Mouse (Mus musculus) lung, embryonic 15.5 days (tissue): ENCODE results near the gene Hspg2. TPM values are rescaled to one million over a fixed set of nuclear protein-coding genes. Genes with fewer than 3 reads are reported as not detected.

Source experiments
- ATAC-seq: fragments of 200-750 bp; cut with Nextera tagmentation; 2 replicates; pipeline ENCODE4 v1.8.0; 2017; ENCODE audit warnings: moderate number of reproducible peaks, borderline replicate concordance; ENCODE audit not compliant: low FRiP score, low TSS enrichment; ENCODE audit errors: extremely low read depth
- H3K27ac ChIP-seq: fragments of 300-500 bp; sonication (generic); 2 replicates; pipeline ENCODE4 v1.5.1; 2015; ENCODE audit warnings: moderate library complexity, mild to moderate bottlenecking, inconsistent platforms
- H3K27me3 ChIP-seq: fragments of 300-500 bp; sonication (generic); 2 replicates; pipeline ENCODE4 v1.6.1; 2015; ENCODE audit warnings: inconsistent platforms
- H3K36me3 ChIP-seq: fragments of 300-500 bp; sonication (generic); 2 replicates; pipeline ENCODE4 v1.6.1; 2015; ENCODE audit warnings: inconsistent platforms
- H3K4me1 ChIP-seq: fragments of 300-500 bp; sonication (generic); 2 replicates; pipeline ENCODE4 v1.6.1; 2015; ENCODE audit warnings: inconsistent platforms
- H3K4me2 ChIP-seq: fragments of 300-500 bp; sonication (generic); 2 replicates; pipeline ENCODE4 v1.6.1; 2015; ENCODE audit warnings: inconsistent platforms, mild to moderate bottlenecking, moderate library complexity
- H3K4me3 ChIP-seq: fragments of 300-500 bp; sonication (generic); 2 replicates; pipeline ENCODE4 v1.5.1; 2015; ENCODE audit warnings: mild to moderate bottlenecking, inconsistent platforms
- H3K9ac ChIP-seq: fragments of 300-500 bp; sonication (generic); 2 replicates; pipeline ENCODE4 v1.6.1; 2015; ENCODE audit warnings: inconsistent platforms
- H3K9me3 ChIP-seq: fragments of 300-500 bp; sonication (generic); 2 replicates; pipeline ENCODE4 v1.6.1; 2016; ENCODE audit warnings: inconsistent platforms
- WGBS: fragments of 180-500 bp; shearing (Covaris S2); methylation state at CpG from one replicate; pipeline ENCODE4 v1.1.7; 2015; 5-methylcytosine and 5-hydroxymethylcytosine counted together
- polyA plus RNA-seq: library from polyadenylated mRNA; unstranded; fragments of >200 nt; fragmentation: Nextera tagmentation; extraction: Ambion mirVana; gene quantifications from 2 replicates; pipeline ENCODE4 v1.2.1, GENCODE M21; 2015

Hspg2 gene
- polyA plus RNA-seq, 1 experiment from 2014 or later: 32.0 TPM

DNA sequence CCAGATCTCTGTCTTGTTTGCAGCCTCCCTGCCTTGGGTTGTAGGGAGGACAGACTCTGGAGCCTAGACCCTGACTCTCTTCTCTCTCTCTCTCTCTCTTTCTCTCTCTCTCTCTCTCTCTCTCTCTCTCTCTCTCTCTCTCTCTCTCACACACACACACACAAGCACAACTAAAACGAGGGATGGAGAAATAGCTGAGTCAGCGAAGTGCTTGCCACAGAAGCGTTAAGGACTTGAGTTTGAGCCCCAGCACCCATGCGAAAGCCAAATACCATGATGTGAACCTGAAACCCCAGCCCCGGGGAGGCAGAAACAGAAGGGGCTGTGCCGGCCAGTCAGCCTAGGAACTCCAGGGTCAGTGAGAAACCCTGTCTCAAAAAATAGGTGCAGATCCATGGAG, 44.3 kb downstream of the Hspg2 start:
- 71% methylated on average over 6 of the region's 6 CpGs for WGBS
- no peak for ATAC-seq
- H3K9me3 ChIP-seq: no peaks in the 10 kb centered on the region
- H3K4me1 ChIP-seq: no peaks in the 10 kb centered on the region
- H3K4me3 ChIP-seq: no peak overlapping the region
- no peak overlapping the region for H3K9ac ChIP-seq
- no peak overlapping the region for H3K4me2 ChIP-seq
- no peak overlapping the region for H3K27ac ChIP-seq
- H3K36me3 ChIP-seq: peaks cover 88% of the 10 kb centered on the region
- H3K27me3 ChIP-seq: no peaks in the 10 kb centered on the region

DNA sequence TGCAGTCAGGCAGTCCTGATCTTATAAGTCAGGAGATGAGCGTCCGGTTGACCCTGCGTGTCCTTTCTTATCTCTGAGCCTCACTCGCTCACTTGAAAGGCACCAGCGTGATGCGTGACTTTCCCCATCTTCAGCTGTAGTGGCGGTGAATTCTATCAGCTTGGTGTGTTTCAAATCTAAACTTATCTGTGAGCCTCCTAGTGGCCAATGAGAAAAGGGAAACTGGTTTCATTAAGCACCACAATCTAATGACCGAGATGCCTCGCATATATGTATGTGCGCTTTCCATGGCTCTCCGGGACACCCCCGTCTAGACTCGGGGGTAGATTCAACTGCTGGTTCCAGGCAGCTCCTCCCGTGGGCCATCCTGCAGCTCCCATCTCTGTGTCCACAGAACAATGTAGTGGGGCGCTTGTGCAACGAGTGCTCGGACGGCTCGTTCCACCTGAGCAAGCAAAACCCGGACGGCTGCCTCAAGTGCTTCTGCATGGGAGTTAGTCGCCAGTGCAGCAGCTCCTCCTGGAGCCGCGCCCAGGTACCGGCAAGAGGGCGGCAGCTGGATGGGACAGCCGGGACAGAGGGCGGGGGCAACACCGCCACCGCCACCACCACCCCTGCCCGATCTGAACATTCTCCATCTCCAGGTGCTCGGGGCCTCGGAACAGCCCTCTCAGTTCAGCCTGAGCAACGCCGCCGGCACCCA, 49.6 kb downstream of the Hspg2 start:
- Histone ChIP-seq H3K9ac (no peak overlapping the region), H3K27me3 (no peaks in the 10 kb centered on the region), H3K27ac (no peak overlapping the region), H3K36me3 (peaks cover 97% of the 10 kb centered on the region), H3K4me1 (no peaks in the 10 kb centered on the region), H3K4me2 (no peak overlapping the region), H3K4me3 (no peak overlapping the region), H3K9me3 (no peaks in the 10 kb centered on the region)
- ATAC-seq: no peak
- 72% methylated on average over 36 of the region's 36 CpGs for WGBS

DNA sequence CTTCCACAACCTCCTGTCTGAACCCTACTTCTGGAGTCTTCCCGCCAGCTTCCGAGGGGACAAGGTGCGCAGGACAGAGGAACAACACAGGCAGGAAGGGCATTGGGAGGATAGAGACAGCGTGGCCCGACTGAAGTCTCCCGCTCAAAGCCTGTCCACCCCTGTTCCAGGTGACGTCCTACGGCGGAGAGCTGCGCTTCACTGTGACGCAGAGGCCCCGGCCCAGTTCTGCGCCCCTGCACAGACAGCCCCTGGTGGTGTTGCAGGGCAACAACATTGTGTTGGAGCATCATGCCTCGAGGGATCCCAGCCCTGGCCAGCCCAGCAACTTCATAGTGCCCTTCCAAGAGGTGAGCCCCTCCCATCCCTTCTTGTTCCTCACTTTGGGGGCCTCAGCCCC, 50.2 kb downstream of the Hspg2 start:
- H3K36me3 ChIP-seq: peaks cover 96% of the 10 kb centered on the region
- H3K9ac ChIP-seq: no peak overlapping the region
- no peak overlapping the region for H3K27ac ChIP-seq
- H3K4me2 ChIP-seq: no peak overlapping the region
- no peak for ATAC-seq
- 90% methylated on average over 14 of the region's 14 CpGs for WGBS
- no peaks in the 10 kb centered on the region for H3K9me3 ChIP-seq
- no peak overlapping the region for H3K4me3 ChIP-seq
- no peaks in the 10 kb centered on the region for H3K4me1 ChIP-seq
- no peaks in the 10 kb centered on the region for H3K27me3 ChIP-seq

DNA sequence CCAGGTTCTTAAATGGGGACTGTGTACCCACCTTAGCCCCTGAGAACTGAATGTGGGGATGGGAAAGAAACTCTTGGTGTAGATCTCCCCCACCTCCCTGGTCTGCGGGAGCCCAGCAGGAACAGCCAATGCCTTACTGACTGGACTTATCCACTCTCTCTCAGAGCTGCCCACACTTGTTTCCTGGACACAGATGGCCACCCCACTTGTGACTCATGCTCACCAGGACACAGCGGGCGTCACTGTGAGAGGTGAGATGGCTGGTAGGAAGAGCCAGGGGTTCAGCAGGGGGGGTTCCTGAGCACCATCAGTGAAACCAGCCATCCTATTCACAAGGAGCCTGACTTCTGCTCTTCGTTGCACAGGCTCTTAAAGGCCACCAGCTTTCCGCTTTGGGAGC, 51.8 kb downstream of the Hspg2 start:
- H3K9ac ChIP-seq: no peak overlapping the region
- H3K27me3 ChIP-seq: no peaks in the 10 kb centered on the region
- H3K4me3 ChIP-seq: no peak overlapping the region
- no peak overlapping the region for H3K27ac ChIP-seq
- ATAC-seq: no peak
- H3K36me3 ChIP-seq: peaks cover 95% of the 10 kb centered on the region
- no peak overlapping the region for H3K4me2 ChIP-seq
- H3K9me3 ChIP-seq: no peaks in the 10 kb centered on the region
- WGBS: 89% methylated on average over 5 of the region's 5 CpGs
- no peaks in the 10 kb centered on the region for H3K4me1 ChIP-seq

DNA sequence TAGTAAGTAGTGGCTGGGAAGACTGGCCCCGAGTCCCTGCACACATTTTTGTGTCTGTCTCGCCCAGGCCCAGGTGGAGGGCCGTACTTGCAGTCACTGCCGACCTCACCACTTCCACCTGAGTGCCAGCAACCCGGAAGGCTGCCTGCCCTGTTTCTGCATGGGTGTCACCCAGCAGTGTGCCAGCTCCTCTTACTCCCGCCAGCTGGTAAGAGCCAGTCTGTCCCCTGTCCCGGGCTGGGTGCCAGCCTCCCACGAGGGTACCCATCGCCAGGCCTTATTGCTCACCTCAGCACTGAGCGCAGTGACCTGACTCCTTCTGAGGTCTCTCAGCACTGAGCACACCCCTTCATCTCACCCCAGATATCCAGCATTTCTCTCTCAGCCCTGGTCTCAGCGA, 53.4 kb downstream of the Hspg2 start:
- ATAC-seq: no peak
- WGBS: 83% methylated on average over 9 of the region's 11 CpGs
- H3K36me3 ChIP-seq: peaks cover 89% of the 10 kb centered on the region

DNA sequence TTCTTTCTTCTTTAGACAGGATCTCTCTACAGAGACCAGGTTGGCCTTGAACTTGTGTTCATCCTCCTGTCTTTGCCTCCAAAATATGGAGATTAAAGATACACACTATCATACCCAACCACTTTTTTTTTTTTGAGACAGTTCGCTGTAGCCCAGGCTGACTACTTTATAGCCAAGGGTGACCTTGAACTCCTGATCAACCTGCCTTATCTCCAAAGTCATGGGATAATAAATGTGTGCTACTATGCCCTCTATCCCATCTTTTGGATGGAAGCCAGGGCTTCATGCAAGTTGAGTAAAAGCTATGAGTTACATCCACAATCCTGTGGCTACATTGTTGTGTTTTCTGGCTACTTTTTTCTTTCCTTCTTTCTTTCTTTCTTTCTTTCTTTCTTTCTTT, 56.9 kb downstream of the Hspg2 start:
- Histone ChIP-seq H3K4me1 (no peaks in the 10 kb centered on the region), H3K36me3 (peaks cover 84% of the 10 kb centered on the region), H3K9ac (no peak overlapping the region), H3K4me2 (no peak overlapping the region), H3K27ac (no peak overlapping the region), H3K9me3 (no peaks in the 10 kb centered on the region), H3K4me3 (no peak overlapping the region), H3K27me3 (no peaks in the 10 kb centered on the region)
- ATAC-seq: no peak
- WGBS: 96% methylated on average over 1 of the region's 1 CpGs

More for the DNA sequence above, 53.4 kb downstream of the Hspg2 start:
- Histone ChIP-seq H3K9ac (no peak overlapping the region), H3K9me3 (no peaks in the 10 kb centered on the region), H3K4me2 (no peak overlapping the region), H3K4me3 (no peak overlapping the region), H3K27me3 (no peaks in the 10 kb centered on the region), H3K27ac (no peak overlapping the region), H3K4me1 (no peaks in the 10 kb centered on the region)

DNA sequence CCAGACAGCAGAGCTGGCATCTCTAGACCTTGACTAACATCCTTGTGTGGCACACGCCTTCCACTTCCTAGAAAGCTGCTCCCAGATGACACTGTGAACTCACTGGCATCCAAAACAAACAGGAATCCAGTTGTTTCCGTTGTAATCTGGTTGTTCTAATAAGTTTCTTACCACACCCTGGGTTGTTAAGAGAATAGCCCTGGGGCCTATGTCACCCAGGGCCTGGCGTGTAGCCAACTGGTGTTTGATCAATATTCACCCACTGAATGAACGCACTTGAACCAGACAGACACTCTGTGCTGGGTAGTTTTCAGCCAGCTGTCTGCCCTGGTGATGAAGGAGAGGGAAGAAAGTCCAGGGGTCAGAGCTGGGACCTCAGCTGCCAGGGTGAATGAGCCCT, 58.8 kb downstream of the Hspg2 start:
- Histone ChIP-seq H3K9ac (no peak overlapping the region), H3K36me3 (peaks cover 78% of the 10 kb centered on the region), H3K4me3 (no peak overlapping the region), H3K27me3 (no peaks in the 10 kb centered on the region), H3K9me3 (no peaks in the 10 kb centered on the region), H3K27ac (no peak overlapping the region), H3K4me2 (no peak overlapping the region), H3K4me1 (no peaks in the 10 kb centered on the region)
- no peak for ATAC-seq
- 65% methylated on average over 4 of the region's 4 CpGs for WGBS

DNA sequence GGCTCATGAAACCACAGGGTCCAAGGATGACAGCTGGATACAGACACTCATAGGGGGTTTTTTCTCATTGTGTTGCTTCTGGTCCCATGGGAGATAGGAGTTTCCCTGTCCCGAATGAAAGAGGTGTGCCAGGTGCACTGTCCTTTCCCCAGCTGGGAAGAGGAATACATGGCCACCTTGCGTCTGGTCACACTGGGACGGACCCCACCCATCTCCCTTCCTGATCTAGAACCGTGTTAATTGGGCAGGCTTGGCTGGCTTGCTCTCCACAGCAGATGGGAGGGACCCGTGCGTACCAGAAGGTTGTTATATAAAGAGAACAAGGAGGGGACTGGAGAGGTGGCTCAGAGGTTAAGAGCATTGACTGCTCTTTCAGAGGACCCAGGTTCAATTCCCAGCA, 59.3 kb downstream of the Hspg2 start:
- Histone ChIP-seq H3K4me3 (no peak overlapping the region), H3K4me1 (no peaks in the 10 kb centered on the region), H3K36me3 (peaks cover 75% of the 10 kb centered on the region), H3K9ac (no peak overlapping the region), H3K27ac (no peak overlapping the region), H3K9me3 (no peaks in the 10 kb centered on the region), H3K27me3 (no peaks in the 10 kb centered on the region), H3K4me2 (no peak overlapping the region)
- no peak for ATAC-seq
- WGBS: 86% methylated on average over 6 of the region's 6 CpGs

DNA sequence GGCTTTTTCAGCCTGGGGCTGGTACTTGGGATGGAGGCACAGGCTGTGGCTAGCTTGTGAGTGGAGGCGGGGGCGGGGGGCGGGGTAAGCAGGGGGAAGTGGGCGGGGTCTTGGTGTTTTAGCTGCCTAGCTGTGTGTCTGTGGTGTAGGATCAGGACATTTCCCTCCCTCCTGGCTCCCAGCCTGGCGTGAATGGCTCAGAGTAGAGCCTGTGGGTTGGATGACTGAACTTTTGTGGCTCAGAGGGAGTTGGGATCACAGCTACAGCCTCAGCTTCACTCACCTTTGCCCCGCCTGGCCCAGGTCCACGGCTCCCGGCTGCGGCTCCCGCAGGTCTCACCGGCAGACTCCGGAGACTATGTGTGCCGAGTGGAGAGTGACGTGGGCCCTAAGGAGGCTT, 71.8 kb downstream of the Hspg2 start:
- Histone ChIP-seq H3K27ac (no peak overlapping the region), H3K9me3 (no peaks in the 10 kb centered on the region), H3K9ac (no peak overlapping the region), H3K4me2 (no peak overlapping the region), H3K4me1 (no peaks in the 10 kb centered on the region), H3K4me3 (no peak overlapping the region), H3K36me3 (peaks cover 95% of the 10 kb centered on the region), H3K27me3 (no peaks in the 10 kb centered on the region)
- 70% methylated on average over 14 of the region's 14 CpGs for WGBS
- ATAC-seq: no peak

DNA sequence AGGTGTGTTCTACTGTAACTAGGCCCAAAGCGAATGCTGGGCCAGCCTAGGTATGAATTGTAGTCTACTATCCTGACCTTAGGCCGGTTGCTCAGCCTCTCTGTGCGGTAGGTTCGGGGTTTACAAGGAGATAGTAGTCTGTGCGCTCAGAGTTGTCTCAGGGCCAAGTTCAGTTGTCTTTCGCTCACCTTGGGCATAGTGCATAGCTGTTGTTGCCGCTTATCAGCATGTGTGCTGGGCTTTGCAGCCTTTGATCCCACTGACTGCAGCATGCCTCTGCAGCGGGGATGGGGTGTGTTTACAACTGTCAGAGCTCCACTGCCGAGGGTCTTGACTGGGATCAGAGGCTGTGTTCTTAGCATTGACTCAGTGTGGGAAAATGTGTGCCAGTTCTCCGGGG, 74.4 kb downstream of the Hspg2 start:
- no peak for ATAC-seq
- H3K9ac ChIP-seq: no peak overlapping the region
- H3K4me3 ChIP-seq: no peak overlapping the region
- 87% methylated on average over 10 of the region's 10 CpGs for WGBS
- no peak overlapping the region for H3K4me2 ChIP-seq
- H3K4me1 ChIP-seq: no peaks in the 10 kb centered on the region
- peaks cover 96% of the 10 kb centered on the region for H3K36me3 ChIP-seq
- no peaks in the 10 kb centered on the region for H3K9me3 ChIP-seq
- H3K27ac ChIP-seq: no peak overlapping the region
- no peaks in the 10 kb centered on the region for H3K27me3 ChIP-seq

DNA sequence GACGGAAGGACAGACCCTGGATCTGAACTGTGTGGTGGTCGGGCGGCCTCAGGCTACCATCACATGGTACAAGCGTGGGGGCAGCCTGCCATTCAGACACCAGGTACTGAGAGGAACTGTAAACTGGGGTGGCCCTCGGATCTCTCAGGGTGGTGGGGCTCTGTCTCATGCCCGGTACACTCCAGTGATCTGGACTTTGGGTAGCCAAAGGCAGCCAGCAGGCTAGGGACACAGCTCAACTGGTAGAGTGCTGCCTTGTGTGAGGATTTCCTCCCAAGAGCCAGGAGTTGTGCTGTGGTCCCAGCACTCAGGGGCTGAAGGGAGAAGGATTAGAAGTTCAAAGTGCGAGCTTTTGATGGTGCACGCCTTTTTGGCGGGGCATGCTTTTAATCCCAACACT, 77.0 kb downstream of the Hspg2 start:
- peaks cover 99% of the 10 kb centered on the region for H3K36me3 ChIP-seq
- H3K4me2 ChIP-seq: no peak overlapping the region
- no peak overlapping the region for H3K4me3 ChIP-seq
- ATAC-seq: no peak
- H3K9me3 ChIP-seq: no peaks in the 10 kb centered on the region
- H3K4me1 ChIP-seq: no peaks in the 10 kb centered on the region
- WGBS: 94% methylated on average over 9 of the region's 9 CpGs
- no peak overlapping the region for H3K27ac ChIP-seq
- H3K27me3 ChIP-seq: no peaks in the 10 kb centered on the region
- no peak overlapping the region for H3K9ac ChIP-seq

DNA sequence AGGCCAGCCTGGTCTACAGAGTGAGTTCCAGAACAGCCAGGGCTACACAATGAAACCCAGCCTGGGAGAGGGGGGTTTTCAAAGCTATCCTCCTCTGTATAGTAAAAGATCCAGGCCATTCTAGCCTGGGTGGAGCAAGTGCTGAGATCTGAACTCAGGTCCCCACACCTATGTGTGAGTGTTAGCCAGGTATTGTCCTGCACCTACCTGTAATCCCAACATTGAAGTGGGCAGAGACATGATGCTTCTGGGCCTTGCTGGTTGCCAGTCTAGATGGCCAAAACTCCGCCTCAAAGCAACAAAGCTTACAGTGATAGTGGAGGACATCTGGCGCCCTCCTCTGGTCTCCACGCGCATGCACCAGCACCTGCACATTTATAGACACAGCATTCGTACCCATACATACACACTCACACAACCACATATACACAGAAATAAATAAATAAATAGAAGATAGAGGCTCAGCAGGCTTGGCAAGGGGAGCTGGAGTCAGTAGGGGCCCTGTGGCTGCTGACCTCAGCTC, 77.5 kb downstream of the Hspg2 start:
- no peak for ATAC-seq
- no peak overlapping the region for H3K9ac ChIP-seq
- WGBS: 80% methylated on average over 5 of the region's 5 CpGs

DNA sequence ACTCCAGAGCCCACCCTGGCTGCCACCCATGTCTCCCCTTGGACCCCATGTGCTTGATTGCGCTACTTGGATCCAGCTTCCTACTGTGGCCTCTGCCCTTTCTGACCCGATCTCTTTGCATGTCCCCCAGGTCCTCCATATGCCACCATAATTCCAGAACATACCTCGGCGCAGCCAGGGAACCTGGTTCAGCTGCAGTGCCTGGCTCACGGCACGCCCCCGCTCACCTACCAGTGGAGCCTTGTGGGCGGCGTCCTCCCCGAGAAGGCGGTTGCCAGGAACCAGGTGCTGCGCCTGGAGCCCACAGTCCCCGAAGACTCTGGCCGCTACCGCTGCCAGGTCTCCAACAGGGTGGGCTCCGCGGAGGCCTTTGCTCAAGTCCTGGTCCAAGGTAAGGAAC, 84.9 kb downstream of the Hspg2 start:
- no peak for ATAC-seq
- no peak overlapping the region for H3K9ac ChIP-seq
- no peaks in the 10 kb centered on the region for H3K4me1 ChIP-seq
- H3K27me3 ChIP-seq: no peaks in the 10 kb centered on the region
- no peak overlapping the region for H3K4me2 ChIP-seq
- H3K4me3 ChIP-seq: no peak overlapping the region
- H3K36me3 ChIP-seq: peaks cover 95% of the 10 kb centered on the region
- no peaks in the 10 kb centered on the region for H3K9me3 ChIP-seq
- 95% methylated on average over 17 of the region's 17 CpGs for WGBS
- no peak overlapping the region for H3K27ac ChIP-seq

More for the DNA sequence above, 77.5 kb downstream of the Hspg2 start:
- Histone ChIP-seq H3K9me3 (no peaks in the 10 kb centered on the region), H3K4me1 (no peaks in the 10 kb centered on the region), H3K4me3 (no peak overlapping the region), H3K36me3 (peaks cover 99% of the 10 kb centered on the region), H3K27me3 (no peaks in the 10 kb centered on the region), H3K4me2 (no peak overlapping the region), H3K27ac (no peak overlapping the region)
